Mouse (Mus musculus): ENCODE measurements around the gene Wdr89. TPM values are rescaled to one million over a fixed set of nuclear protein-coding genes. Genes with fewer than 3 reads are reported as not detected.

Wdr89 gene
- polyA plus RNA-seq, 1 experiment from 2014 or later = 5.1 TPM

DNA sequence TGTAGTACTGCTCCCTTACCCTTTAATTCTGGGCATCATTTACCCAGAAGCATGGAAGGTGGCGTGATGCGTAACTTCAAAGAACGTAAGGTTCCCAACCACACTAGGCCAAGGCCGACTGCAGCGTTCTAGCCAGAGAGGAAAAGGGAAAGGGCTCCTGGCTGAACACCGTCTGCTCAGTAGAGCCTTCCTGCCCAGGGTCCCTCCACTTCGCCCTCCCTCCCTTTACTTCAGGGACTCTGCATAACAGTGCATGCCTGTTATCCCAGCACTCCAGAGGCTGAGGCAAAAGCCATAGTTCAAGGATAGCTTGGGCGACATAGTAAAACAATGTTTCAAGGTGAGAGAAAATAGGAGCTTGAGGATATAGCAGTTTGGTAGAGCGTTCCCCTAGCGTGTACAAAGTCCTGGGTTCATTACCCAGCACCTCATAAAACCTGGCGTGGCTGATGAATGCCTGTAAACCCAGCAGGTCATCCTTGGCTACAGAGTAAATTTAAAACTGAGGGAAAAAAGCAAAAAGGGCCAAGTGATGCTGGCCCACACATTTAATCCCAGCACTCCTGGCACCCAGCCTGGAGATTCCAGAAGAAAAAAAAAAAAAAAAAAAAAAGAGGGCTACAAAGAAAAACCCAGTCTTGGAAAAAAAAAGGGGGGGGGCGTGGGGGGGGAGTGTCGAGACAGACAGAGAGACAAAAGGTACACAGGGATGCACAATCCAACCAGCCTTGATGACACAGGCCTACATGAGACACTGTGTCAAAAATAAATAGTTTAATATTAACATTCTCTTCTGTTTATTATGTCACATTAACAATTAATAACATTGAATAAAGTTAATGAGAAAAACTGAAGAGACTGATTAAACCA, 5.5 kb downstream of the Wdr89 start:
- ATAC-seq (no peak), DNase-seq (no peak)
- 72% methylated on average over 13 of the region's 13 CpGs for WGBS (ENCODE audit: insufficient replicate concordance)
- Histone ChIP-seq H3K9me3 (ENCODE audit: low read length) (no peaks in the 10 kb centered on the region), H3K4me3 (ENCODE audit: low read depth, low read length) (no peak overlapping the region), H3K4me1 (ENCODE audit: insufficient read depth) (peaks cover 17% of the 10 kb centered on the region), H3K36me3 (replicated peaks; ENCODE audit: insufficient read depth, low read length) (no peaks in the 10 kb centered on the region), H3K27ac (ENCODE audit: low read depth) (no peak overlapping the region), H3K27me3 (ENCODE audit: insufficient read depth, low read length) (no peaks in the 10 kb centered on the region), H3K4me2 (ENCODE audit: low read depth, low read length) (no peak overlapping the region), H3K9ac (replicated peaks) (no peak overlapping the region)
- TF ChIP-seq EP300 (IDR thresholded peaks at IDR 0.05; ENCODE audit: low read depth) (no peak), CTCF (IDR thresholded peaks at IDR 0.05; ENCODE audit: low read depth) (no peak)

DNA sequence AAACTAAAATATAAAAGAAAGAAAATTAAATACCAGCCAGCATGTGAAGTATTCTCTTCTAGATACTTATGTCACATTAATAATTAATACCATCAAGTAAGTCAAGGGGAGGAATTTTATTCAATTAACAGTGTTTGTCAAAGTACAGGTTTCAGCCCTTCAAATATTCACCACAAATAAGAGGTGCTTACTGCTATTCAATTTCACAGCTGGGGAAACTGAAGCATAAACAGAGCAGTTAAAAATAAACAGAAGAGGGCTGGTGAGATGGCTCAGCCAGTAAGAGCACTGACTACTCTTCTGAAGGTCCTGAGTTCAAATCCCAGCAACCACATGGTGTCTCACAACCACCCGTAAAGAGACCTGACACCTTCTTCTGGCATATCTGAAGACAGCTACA, 7.0 kb downstream of the Wdr89 start:
- Histone ChIP-seq H3K27ac (ENCODE audit: low read depth) (no peak overlapping the region), H3K4me2 (ENCODE audit: low read depth, low read length) (no peak overlapping the region), H3K9ac (replicated peaks) (no peak overlapping the region), H3K36me3 (replicated peaks; ENCODE audit: insufficient read depth, low read length) (no peaks in the 10 kb centered on the region), H3K9me3 (ENCODE audit: low read length) (no peaks in the 10 kb centered on the region), H3K4me3 (ENCODE audit: low read depth, low read length) (no peak overlapping the region), H3K4me1 (ENCODE audit: insufficient read depth) (peaks cover 13% of the 10 kb centered on the region), H3K27me3 (ENCODE audit: insufficient read depth, low read length) (no peaks in the 10 kb centered on the region)
- ATAC-seq (no peak), DNase-seq (no peak)
- 80% methylated on average over 1 of the region's 1 CpGs for WGBS (ENCODE audit: insufficient replicate concordance)
- no peak for TF ChIP-seq CTCF (IDR thresholded peaks at IDR 0.05; ENCODE audit: low read depth)

DNA sequence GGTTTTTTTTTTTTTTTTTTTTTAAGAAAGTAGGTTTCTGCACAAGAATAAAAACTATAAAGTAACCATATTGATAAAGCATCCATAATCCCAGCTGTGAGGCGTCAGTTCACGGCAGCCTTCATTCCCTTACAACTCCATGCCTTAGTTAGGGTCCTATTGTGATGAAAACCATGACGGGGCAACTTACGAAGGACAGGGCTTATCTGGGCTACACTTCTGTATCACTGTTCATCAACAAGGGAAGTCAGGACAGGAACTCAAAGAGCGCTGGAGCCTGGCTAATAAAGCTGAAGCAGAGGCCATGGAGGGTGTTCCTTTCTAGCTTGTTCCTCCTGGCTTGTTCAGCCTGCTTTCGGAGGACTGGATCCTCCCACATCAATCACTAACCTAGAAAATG, 10.9 kb downstream of the Wdr89 start:
- ATAC-seq = no peak
- TF ChIP-seq CTCF (IDR thresholded peaks at IDR 0.05; ENCODE audit: low read depth) (no peak), EP300 (IDR thresholded peaks at IDR 0.05; ENCODE audit: low read depth) (no peak)

DNA sequence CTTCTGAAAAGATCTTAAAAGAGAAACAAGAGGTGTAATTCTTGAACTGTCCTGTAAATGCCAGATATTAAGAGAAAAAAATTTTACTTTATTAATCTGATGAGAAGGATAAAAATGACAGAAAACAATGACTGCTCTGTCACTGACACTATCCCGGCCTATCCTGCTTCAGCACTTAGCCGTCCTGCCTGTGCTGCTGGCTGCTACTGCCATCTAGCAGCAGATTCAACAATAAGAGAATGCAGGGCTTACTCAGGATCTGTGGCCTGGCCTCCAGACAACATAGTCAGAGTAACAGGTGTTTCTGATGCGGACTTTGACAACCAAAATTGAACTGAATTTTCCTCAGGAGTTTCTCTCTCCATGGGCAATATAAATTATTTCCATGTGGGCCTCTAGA, 12.8 kb downstream of the Wdr89 start:
- no peak for TF ChIP-seq EP300 (IDR thresholded peaks at IDR 0.05; ENCODE audit: low read depth)
- peak; percentile 74 for TF ChIP-seq CTCF (IDR thresholded peaks at IDR 0.05; ENCODE audit: low read depth)
- no peak overlapping the region for H3K9ac ChIP-seq (replicated peaks)
- peaks cover 2% of the 10 kb centered on the region; the same call in 1 of the 2 replicates for H3K4me1 ChIP-seq (ENCODE audit: insufficient read depth)
- ATAC-seq (peak; percentile 56; the same call in 1 of the 2 replicates), DNase-seq (no peak)
- no peaks in the 10 kb centered on the region for H3K36me3 ChIP-seq (replicated peaks; ENCODE audit: insufficient read depth, low read length)
- H3K4me3 ChIP-seq (ENCODE audit: low read depth, low read length) = no peak overlapping the region
- WGBS (ENCODE audit: insufficient replicate concordance) = 35% methylated on average over 3 of the region's 3 CpGs
- no peak overlapping the region for H3K4me2 ChIP-seq (ENCODE audit: low read depth, low read length)
- H3K9me3 ChIP-seq (ENCODE audit: low read length) = no peaks in the 10 kb centered on the region
- no peak overlapping the region for H3K27ac ChIP-seq (ENCODE audit: low read depth)
- H3K27me3 ChIP-seq (ENCODE audit: insufficient read depth, low read length) = no peaks in the 10 kb centered on the region

More for the DNA sequence above, 10.9 kb downstream of the Wdr89 start:
- WGBS (ENCODE audit: insufficient replicate concordance) = 35% methylated on average over 6 of the region's 6 CpGs
- H3K27ac ChIP-seq (ENCODE audit: low read depth) = no peak overlapping the region
- no peak for DNase-seq
- H3K4me3 ChIP-seq (ENCODE audit: low read depth, low read length) = no peak overlapping the region
- H3K27me3 ChIP-seq (ENCODE audit: insufficient read depth, low read length) = no peaks in the 10 kb centered on the region
- no peak overlapping the region for H3K9ac ChIP-seq (replicated peaks)
- H3K9me3 ChIP-seq (ENCODE audit: low read length) = no peaks in the 10 kb centered on the region
- H3K4me1 ChIP-seq (ENCODE audit: insufficient read depth) = peaks cover 2% of the 10 kb centered on the region; the same call in 1 of the 2 replicates
- H3K4me2 ChIP-seq (ENCODE audit: low read depth, low read length) = no peak overlapping the region
- H3K36me3 ChIP-seq (replicated peaks; ENCODE audit: insufficient read depth, low read length) = no peaks in the 10 kb centered on the region

DNA sequence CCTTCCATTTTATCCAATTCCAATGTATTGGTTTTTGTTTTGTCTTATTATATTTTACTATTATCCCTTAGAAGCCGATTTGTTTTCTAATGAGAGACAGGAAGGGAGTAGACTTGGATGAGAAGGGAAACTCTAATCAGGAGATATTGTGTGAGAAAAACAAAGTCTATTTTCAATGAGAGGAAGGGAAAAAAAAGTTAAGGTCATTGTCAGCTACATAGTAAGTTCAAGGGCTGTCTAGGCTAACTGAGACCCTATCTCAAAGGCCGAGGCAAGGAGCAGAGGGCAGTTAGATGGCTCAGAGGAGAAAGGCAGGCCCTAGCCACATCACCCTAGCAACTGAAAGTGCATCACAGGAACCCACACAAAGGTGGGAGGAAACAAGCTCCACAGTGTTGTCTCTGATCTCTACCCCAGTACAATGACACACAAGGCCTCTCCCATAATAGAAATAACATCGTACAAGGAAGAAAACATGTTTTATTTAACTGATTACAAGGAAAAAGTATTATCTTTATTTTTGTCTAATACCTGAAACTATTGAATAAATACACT, 15.0 kb downstream of the Wdr89 start:
- DNase-seq (no peak), ATAC-seq (no peak)
- H3K4me3 ChIP-seq (ENCODE audit: low read depth, low read length) = no peak overlapping the region
- H3K27me3 ChIP-seq (ENCODE audit: insufficient read depth, low read length) = no peaks in the 10 kb centered on the region
- TF ChIP-seq CTCF (IDR thresholded peaks at IDR 0.05; ENCODE audit: low read depth) (no peak), EP300 (IDR thresholded peaks at IDR 0.05; ENCODE audit: low read depth) (no peak)
- 71% methylated on average over 3 of the region's 3 CpGs for WGBS (ENCODE audit: insufficient replicate concordance)
- H3K4me2 ChIP-seq (ENCODE audit: low read depth, low read length) = no peak overlapping the region
- H3K27ac ChIP-seq (ENCODE audit: low read depth) = no peak overlapping the region
- no peak overlapping the region for H3K9ac ChIP-seq (replicated peaks)
- peaks cover 2% of the 10 kb centered on the region; the same call in 1 of the 2 replicates for H3K4me1 ChIP-seq (ENCODE audit: insufficient read depth)
- no peaks in the 10 kb centered on the region for H3K36me3 ChIP-seq (replicated peaks; ENCODE audit: insufficient read depth, low read length)
- 0 out of 2 replicates have a peak, but pooled peaks cover 2% of the 10 kb centered on the region for H3K9me3 ChIP-seq (ENCODE audit: low read length)

DNA sequence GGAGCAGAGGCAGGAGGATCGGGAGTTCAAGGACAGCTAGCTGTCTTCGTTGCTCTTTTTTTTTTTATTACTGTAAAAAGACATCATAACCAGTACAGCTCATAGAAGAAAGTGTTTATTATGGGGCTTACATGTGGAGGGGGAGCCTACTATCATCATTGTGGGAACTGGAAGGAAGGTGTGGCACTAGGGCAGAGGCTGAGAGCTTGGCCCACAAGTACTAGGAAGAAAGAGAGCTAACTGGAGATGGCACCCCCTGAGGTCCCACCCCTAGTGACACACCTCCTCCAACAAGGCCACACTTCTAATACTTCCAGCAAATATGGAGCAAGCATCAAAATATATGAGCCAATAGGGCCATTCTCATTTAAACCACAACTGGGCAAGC, 19.6 kb downstream of the Wdr89 start:
- WGBS (ENCODE audit: insufficient replicate concordance) = 72% methylated on average over 2 of the region's 2 CpGs
- no peak for ATAC-seq
- TF ChIP-seq EP300 (IDR thresholded peaks at IDR 0.05; ENCODE audit: low read depth) (no peak), CTCF (IDR thresholded peaks at IDR 0.05; ENCODE audit: low read depth) (no peak)

More for the DNA sequence above, 19.6 kb downstream of the Wdr89 start:
- Histone ChIP-seq H3K27me3 (ENCODE audit: insufficient read depth, low read length) (no peaks in the 10 kb centered on the region), H3K27ac (ENCODE audit: low read depth) (no peak overlapping the region), H3K36me3 (replicated peaks; ENCODE audit: insufficient read depth, low read length) (no peaks in the 10 kb centered on the region), H3K4me2 (ENCODE audit: low read depth, low read length) (no peak overlapping the region), H3K9me3 (ENCODE audit: low read length) (0 out of 2 replicates have a peak, but pooled peaks cover 2% of the 10 kb centered on the region), H3K4me1 (ENCODE audit: insufficient read depth) (no peaks in the 10 kb centered on the region), H3K9ac (replicated peaks) (no peak overlapping the region), H3K4me3 (ENCODE audit: low read depth, low read length) (no peak overlapping the region)
- DNase-seq = no peak
